Mouse (Mus musculus): ENCODE measurements around the gene Fam20c. TPM values are rescaled to one million over a fixed set of nuclear protein-coding genes. Genes with fewer than 3 reads are reported as not detected.

Fam20c gene
- polyA plus RNA-seq, 1 experiment from 2014 or later = 3.4 TPM

- Histone ChIP-seq H3K27me3 (replicated peaks; ENCODE audit: control insufficient read depth, insufficient read depth, low read length) (no peaks in the 10 kb centered on the region), H3K9me3 (ENCODE audit: control insufficient read depth, low read length) (no peaks in the 10 kb centered on the region), H3K27ac (ENCODE audit: low read length) (no peak overlapping the region), H3K4me2 (ENCODE audit: low read depth, low read length) (no peak overlapping the region), H3K4me1 (ENCODE audit: control insufficient read depth, insufficient read depth, low read length) (peaks cover 2% of the 10 kb centered on the region; the same call in 1 of the 2 replicates), H3K9ac (ENCODE audit: low read depth, low read length) (no peak overlapping the region), H3K36me3 (ENCODE audit: control insufficient read depth, insufficient read depth, low read length) (no peaks in the 10 kb centered on the region), H3K4me3 (ENCODE audit: low read length) (no peak overlapping the region)
- no peak for ATAC-seq
- WGBS = 85% methylated on average over 3 of the region's 3 CpGs
These were observed 31.7 kb downstream of the Fam20c start for GRCm38 (mm10) chr5:138785986-138786515.

GRCm38 (mm10) chr5:138787648-138788047 is 33.3 kb downstream of the Fam20c start:
- peaks cover 2% of the 10 kb centered on the region; the same call in 1 of the 2 replicates for H3K4me1 ChIP-seq (ENCODE audit: control insufficient read depth, insufficient read depth, low read length)
- no peak for ATAC-seq
- H3K36me3 ChIP-seq (ENCODE audit: control insufficient read depth, insufficient read depth, low read length) = no peaks in the 10 kb centered on the region
- H3K27ac ChIP-seq (ENCODE audit: low read length) = no peak overlapping the region
- no peaks in the 10 kb centered on the region for H3K9me3 ChIP-seq (ENCODE audit: control insufficient read depth, low read length)
- no peak overlapping the region for H3K9ac ChIP-seq (ENCODE audit: low read depth, low read length)
- H3K27me3 ChIP-seq (replicated peaks; ENCODE audit: control insufficient read depth, insufficient read depth, low read length) = no peaks in the 10 kb centered on the region
- WGBS = 88% methylated on average over 7 of the region's 7 CpGs
- no peak overlapping the region for H3K4me3 ChIP-seq (ENCODE audit: low read length)
- H3K4me2 ChIP-seq (ENCODE audit: low read depth, low read length) = no peak overlapping the region

DNA sequence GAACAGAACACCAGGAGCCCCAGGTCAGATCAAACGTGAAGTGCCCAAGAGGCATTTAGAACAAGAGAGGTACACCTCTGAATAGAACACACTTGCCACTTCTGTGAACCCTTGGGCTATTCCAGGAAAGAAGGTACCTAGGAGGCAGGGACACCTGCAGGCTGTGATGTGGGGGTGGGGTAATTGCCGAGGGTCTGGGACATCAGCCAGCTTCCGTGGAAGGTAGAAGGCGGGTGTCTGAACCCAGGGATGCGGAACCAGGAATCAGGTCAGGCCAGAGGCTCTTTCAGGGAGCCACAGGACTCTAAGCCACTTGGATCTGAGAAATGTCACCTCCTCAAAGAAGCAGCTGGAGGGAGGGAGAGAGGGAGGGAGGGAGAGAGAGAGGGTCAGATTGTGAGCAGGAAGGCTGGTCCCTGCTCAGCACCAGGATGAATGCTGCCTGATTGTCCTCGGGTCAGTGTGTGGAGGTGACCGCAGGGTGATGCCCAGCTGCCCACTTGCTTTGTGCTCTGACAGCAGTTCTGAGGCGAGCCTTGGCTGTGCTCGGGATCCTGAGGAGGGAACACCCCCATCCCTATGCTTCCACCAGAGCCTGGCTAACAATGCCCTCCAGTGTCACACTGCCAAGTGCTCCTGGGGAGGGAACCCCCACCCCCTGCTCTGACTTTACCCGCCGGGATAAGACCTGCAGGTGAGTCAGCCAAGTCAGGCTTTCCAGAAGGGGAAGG is 34.3 kb downstream of the Fam20c start:
- peaks cover 2% of the 10 kb centered on the region; the same call in 1 of the 2 replicates for H3K4me1 ChIP-seq (ENCODE audit: control insufficient read depth, insufficient read depth, low read length)
- no peak overlapping the region for H3K4me2 ChIP-seq (ENCODE audit: low read depth, low read length)
- no peaks in the 10 kb centered on the region for H3K27me3 ChIP-seq (replicated peaks; ENCODE audit: control insufficient read depth, insufficient read depth, low read length)
- no peak overlapping the region for H3K27ac ChIP-seq (ENCODE audit: low read length)
- no peak overlapping the region for H3K9ac ChIP-seq (ENCODE audit: low read depth, low read length)
- ATAC-seq = no peak
- no peak overlapping the region for H3K4me3 ChIP-seq (ENCODE audit: low read length)
- no peaks in the 10 kb centered on the region for H3K9me3 ChIP-seq (ENCODE audit: control insufficient read depth, low read length)
- WGBS = 57% methylated on average over 11 of the region's 11 CpGs
- no peaks in the 10 kb centered on the region for H3K36me3 ChIP-seq (ENCODE audit: control insufficient read depth, insufficient read depth, low read length)

DNA sequence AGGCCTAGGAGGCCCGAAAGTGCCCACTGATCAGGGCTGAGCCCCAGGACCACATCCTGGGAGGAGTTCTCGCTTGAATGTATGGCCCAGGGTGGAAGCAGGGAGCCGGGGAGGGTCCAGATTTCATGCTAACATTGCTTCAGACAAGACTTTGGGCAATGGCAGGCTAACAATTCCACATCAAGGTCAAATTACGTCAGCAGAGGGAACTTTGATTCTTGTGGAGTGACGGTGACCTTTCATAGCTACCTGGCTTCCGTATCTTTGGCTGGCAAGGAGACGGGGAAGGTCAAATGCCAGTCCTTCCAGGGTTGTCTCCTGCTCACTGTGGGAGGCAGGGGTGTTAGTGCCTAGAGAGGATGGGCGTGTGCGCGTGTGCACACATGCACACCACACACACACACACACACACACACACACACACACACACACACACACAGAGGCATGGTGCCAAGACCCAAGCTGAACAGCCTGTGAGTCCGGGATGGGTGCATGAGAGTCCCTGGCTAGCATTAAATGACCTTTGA is 36.7 kb downstream of the Fam20c start:
- Histone ChIP-seq H3K4me2 (ENCODE audit: low read depth, low read length) (no peak overlapping the region), H3K27ac (ENCODE audit: low read length) (no peak overlapping the region), H3K27me3 (replicated peaks; ENCODE audit: control insufficient read depth, insufficient read depth, low read length) (no peaks in the 10 kb centered on the region), H3K4me3 (ENCODE audit: low read length) (no peak overlapping the region), H3K4me1 (ENCODE audit: control insufficient read depth, insufficient read depth, low read length) (peaks cover 2% of the 10 kb centered on the region; the same call in 1 of the 2 replicates), H3K9me3 (ENCODE audit: control insufficient read depth, low read length) (no peaks in the 10 kb centered on the region), H3K36me3 (ENCODE audit: control insufficient read depth, insufficient read depth, low read length) (no peaks in the 10 kb centered on the region), H3K9ac (ENCODE audit: low read depth, low read length) (no peak overlapping the region)
- ATAC-seq = no peak
- 86% methylated on average over 11 of the region's 11 CpGs for WGBS

DNA sequence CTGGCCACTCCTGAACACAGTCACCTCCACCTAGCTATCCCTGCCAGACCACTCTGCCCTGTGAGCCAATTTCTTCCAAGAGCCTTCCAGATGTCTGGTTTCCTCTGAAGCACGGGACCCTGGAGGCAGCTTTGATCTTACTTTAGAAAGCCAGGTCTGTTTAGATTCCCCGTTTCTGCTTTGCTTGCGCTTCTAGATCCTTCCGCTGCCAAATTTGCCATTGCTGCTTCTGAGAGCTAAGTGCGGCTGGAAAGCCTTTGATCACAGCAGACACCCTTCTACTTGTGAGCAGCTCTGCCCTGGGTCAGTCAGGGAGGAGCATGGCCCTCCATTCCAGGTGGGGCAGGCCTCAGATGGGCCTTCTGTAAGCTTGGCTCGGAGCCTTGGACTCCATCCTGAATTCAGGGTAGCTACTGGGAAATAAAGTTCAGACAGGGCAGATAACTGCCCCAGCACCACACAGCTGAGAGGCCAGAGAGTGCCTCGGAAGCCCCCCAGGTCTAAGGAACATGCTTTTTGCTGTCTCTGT is 47.3 kb downstream of the Fam20c start:
- Histone ChIP-seq H3K4me3 (ENCODE audit: low read length) (no peak overlapping the region), H3K9ac (ENCODE audit: low read depth, low read length) (no peak overlapping the region), H3K9me3 (ENCODE audit: control insufficient read depth, low read length) (no peaks in the 10 kb centered on the region), H3K27me3 (replicated peaks; ENCODE audit: control insufficient read depth, insufficient read depth, low read length) (no peaks in the 10 kb centered on the region), H3K27ac (ENCODE audit: low read length) (no peak overlapping the region), H3K4me1 (ENCODE audit: control insufficient read depth, insufficient read depth, low read length) (no peaks in the 10 kb centered on the region), H3K36me3 (ENCODE audit: control insufficient read depth, insufficient read depth, low read length) (no peaks in the 10 kb centered on the region), H3K4me2 (ENCODE audit: low read depth, low read length) (no peak overlapping the region)
- WGBS = 63% methylated on average over 7 of the region's 7 CpGs
- no peak for ATAC-seq

DNA sequence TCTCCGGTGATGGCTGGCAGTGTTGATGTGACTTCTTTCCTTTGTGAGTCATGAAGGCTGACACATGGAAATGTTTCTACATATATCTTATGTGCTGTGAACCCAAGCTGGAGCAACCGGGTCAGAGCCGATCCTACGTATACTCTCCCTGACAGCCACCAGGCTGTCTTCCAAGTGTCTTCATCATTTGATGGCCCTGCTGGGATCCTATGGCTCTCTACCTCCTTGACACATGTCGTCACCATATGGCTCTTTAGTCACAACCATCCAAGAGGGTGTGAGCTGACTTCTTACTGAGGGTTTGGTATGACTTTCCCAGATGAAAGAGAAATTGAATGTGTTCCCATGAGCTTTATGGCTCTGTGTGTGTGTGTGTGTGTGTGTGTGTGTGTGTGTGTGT is 50.0 kb downstream of the Fam20c start:
- 89% methylated on average over 5 of the region's 5 CpGs for WGBS
- no peaks in the 10 kb centered on the region for H3K4me1 ChIP-seq (ENCODE audit: control insufficient read depth, insufficient read depth, low read length)
- no peaks in the 10 kb centered on the region for H3K36me3 ChIP-seq (ENCODE audit: control insufficient read depth, insufficient read depth, low read length)
- ATAC-seq = no peak
- H3K4me3 ChIP-seq (ENCODE audit: low read length) = no peak overlapping the region
- H3K27me3 ChIP-seq (replicated peaks; ENCODE audit: control insufficient read depth, insufficient read depth, low read length) = no peaks in the 10 kb centered on the region
- no peak overlapping the region for H3K27ac ChIP-seq (ENCODE audit: low read length)
- no peaks in the 10 kb centered on the region for H3K9me3 ChIP-seq (ENCODE audit: control insufficient read depth, low read length)
- no peak overlapping the region for H3K9ac ChIP-seq (ENCODE audit: low read depth, low read length)
- no peak overlapping the region for H3K4me2 ChIP-seq (ENCODE audit: low read depth, low read length)

DNA sequence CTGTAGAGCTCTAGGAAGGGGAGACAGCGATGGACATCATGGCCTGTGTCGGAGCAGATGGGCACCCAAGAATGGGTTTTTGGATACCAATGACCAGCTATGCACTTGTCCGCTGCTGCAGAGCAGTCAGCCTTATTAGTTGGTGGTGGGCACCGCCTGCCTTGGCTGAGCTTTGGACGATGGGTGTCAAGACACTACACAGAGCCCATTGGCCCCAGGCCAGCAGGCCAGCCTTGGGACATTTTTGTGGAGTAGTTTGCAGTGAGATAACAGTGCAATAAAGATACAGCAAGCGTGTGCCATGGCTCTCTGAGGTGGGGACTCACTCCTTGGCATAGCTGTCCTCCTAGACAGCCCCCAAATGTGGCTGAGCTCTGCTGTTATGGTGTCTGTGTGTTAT is 55.5 kb downstream of the Fam20c start:
- WGBS = 84% methylated on average over 6 of the region's 6 CpGs
- no peak overlapping the region for H3K27ac ChIP-seq (ENCODE audit: low read length)

DNA sequence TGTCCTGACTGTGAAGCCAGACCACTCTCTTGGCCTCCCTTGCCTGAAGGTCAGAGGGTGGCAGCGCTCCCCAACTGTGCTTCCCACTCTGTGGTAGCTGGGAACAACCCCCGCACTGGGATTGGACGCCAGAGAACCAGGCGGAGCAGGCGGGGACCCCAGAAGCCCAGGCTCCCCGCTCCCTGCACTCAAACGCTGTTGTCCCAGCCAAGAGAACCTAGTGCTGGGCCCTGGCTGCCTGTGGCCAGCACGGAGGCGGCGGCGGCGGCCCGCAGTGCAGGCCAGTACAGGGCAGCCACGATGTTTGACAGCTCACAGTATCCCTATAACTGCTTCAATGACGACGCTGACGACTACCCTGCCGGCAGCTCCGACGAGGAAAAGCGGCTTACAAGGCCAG is 65.5 kb downstream of the Fam20c start, which contains the start of gene Gm5294:
Gene Gm5294, plus strand, starts transcription at position 301 of the 400 bp plus-strand sequence.
- peaks cover 37% of the 10 kb centered on the region for H3K27me3 ChIP-seq (replicated peaks; ENCODE audit: control insufficient read depth, insufficient read depth, low read length)
- no peak within 1 kb of the TSS for H3K27ac ChIP-seq (ENCODE audit: low read length)
- ATAC-seq = no peak

More for the DNA sequence above, 55.5 kb downstream of the Fam20c start:
- Histone ChIP-seq H3K9ac (ENCODE audit: low read depth, low read length) (no peak overlapping the region), H3K36me3 (ENCODE audit: control insufficient read depth, insufficient read depth, low read length) (0 out of 2 replicates have a peak, but pooled peaks cover 2% of the 10 kb centered on the region), H3K9me3 (ENCODE audit: control insufficient read depth, low read length) (no peaks in the 10 kb centered on the region), H3K4me2 (ENCODE audit: low read depth, low read length) (no peak overlapping the region), H3K27me3 (replicated peaks; ENCODE audit: control insufficient read depth, insufficient read depth, low read length) (no peaks in the 10 kb centered on the region), H3K4me1 (ENCODE audit: control insufficient read depth, insufficient read depth, low read length) (no peaks in the 10 kb centered on the region), H3K4me3 (ENCODE audit: low read length) (no peak overlapping the region)
- ATAC-seq = no peak

DNA sequence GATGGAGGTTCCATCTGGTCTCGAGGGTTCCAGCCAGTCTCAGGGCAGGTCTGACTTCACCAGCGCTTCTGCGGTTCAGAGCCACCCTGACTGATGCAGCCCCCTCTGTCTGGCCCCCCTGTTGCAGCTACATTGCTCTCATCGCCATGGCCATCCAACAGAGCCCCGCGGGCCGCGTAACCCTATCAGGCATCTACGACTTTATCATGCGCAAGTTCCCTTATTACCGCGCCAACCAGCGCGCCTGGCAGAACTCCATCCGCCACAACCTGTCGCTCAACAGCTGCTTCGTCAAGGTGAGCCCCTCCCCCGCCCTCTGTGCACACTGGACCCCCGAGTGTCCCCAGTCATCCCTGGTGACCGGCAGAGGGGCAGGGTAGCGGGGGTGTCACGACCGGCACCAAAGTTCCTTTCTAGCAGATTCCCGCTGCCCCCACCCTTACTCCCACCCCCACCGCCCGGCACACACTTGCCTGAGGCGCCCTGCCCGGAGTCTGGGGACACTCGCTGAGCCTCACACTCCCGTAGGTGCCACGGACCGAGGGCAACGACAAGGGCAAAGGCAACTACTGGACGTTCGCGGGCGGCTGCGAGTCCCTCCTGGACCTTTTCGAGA is 66.5 kb downstream of the Fam20c start:
- Histone ChIP-seq H3K4me3 (ENCODE audit: low read length) (peak overlapping the region; percentile 40), H3K27ac (ENCODE audit: low read length) (no peak overlapping the region), H3K27me3 (replicated peaks; ENCODE audit: control insufficient read depth, insufficient read depth, low read length) (peaks cover 37% of the 10 kb centered on the region), H3K4me2 (ENCODE audit: low read depth, low read length) (peak overlapping the region; percentile 68), H3K9me3 (ENCODE audit: control insufficient read depth, low read length) (no peaks in the 10 kb centered on the region), H3K4me1 (ENCODE audit: control insufficient read depth, insufficient read depth, low read length) (peaks cover 6% of the 10 kb centered on the region; the same call in 1 of the 2 replicates), H3K36me3 (ENCODE audit: control insufficient read depth, insufficient read depth, low read length) (no peaks in the 10 kb centered on the region), H3K9ac (ENCODE audit: low read depth, low read length) (peak overlapping the region; percentile 39)
- WGBS = 3% methylated on average over 37 of the region's 39 CpGs
- ATAC-seq = no peak

More for the DNA sequence above, 65.5 kb downstream of the Fam20c start, which contains the start of gene Gm5294:
- peak within 1 kb of the TSS; percentile 39 for H3K9ac ChIP-seq (ENCODE audit: low read depth, low read length)
- H3K4me1 ChIP-seq (ENCODE audit: control insufficient read depth, insufficient read depth, low read length) = peaks cover 6% of the 10 kb centered on the region; the same call in 1 of the 2 replicates
- WGBS = 20% methylated on average over 21 of the region's 21 CpGs
- H3K4me3 ChIP-seq (ENCODE audit: low read length) = peak within 1 kb of the TSS; percentile 40
- H3K4me2 ChIP-seq (ENCODE audit: low read depth, low read length) = peak within 1 kb of the TSS; percentile 68
- H3K9me3 ChIP-seq (ENCODE audit: control insufficient read depth, low read length) = no peaks in the 10 kb centered on the region
- H3K36me3 ChIP-seq (ENCODE audit: control insufficient read depth, insufficient read depth, low read length) = no peaks in the 10 kb centered on the region

Data from intestine, embryonic 16.5 days (tissue).